Mouse (Mus musculus) hindbrain, embryonic 10.5 days (tissue): ENCODE measurements at regions not wholly inside any gene's neighbourhood (a gene's known extent, or its start where the extent isn't known, plus 50 kb on each side); places are given as distances from the start of the nearest gene placed in this dataset.

ENCODE experiments used
- DNase-seq: peaks from one replicate; pipeline ENCODE4 v3.0.0-alpha.2; 2017; ENCODE audit warnings: low spot score
- H3K27ac ChIP-seq: fragments of 300-500 bp; sonication (generic); 2 replicates; pipeline ENCODE4 v1.5.1; 2016; ENCODE audit warnings: mild to moderate bottlenecking, moderate library complexity
- H3K27me3 ChIP-seq: fragments of 300-500 bp; sonication (generic); 2 replicates; pipeline ENCODE4 v1.6.1; 2016; ENCODE audit warnings: mild to moderate bottlenecking; ENCODE audit not compliant: poor library complexity, insufficient read depth, severe bottlenecking
- H3K36me3 ChIP-seq: fragments of 300-500 bp; sonication (generic); 2 replicates; pipeline ENCODE4 v1.6.1; 2016; ENCODE audit warnings: mild to moderate bottlenecking, moderate library complexity
- H3K4me1 ChIP-seq: fragments of 300-500 bp; sonication (generic); replicated peaks from 2 replicates; pipeline ENCODE4 v1.6.1; 2016; ENCODE audit warnings: mild to moderate bottlenecking
- H3K4me3 ChIP-seq: fragments of 300-500 bp; sonication (generic); 2 replicates; pipeline ENCODE4 v1.5.1; 2016; ENCODE audit warnings: mild to moderate bottlenecking, moderate library complexity
- H3K9me3 ChIP-seq: fragments of 300-500 bp; sonication (generic); 2 replicates; pipeline ENCODE4 v1.6.1; 2016; ENCODE audit warnings: mild to moderate bottlenecking, moderate library complexity
- WGBS: fragments of 180-500 bp; shearing (Covaris S2); methylation state at CpG from one replicate; pipeline ENCODE4 v1.1.7; 2016; 5-methylcytosine and 5-hydroxymethylcytosine counted together

DNA sequence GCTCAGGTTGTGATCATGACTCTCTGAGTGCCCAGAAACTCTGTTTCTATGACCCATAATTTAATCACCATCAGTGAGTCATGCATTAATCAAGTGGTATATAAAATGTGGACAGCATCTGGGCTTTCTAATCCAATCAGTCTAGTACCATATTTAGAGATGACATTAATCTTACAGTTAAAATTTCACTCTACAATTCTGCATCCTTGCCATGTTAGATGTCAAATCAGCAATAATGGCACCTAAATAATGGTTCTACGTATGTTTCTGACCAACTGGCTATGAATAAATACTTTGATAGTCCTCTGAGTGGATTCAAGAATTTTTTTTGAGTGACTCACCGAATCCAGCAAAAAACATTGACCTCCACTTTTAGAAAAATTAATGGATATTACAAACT lies 383.0 kb upstream of the Gm12666 start:
- WGBS = 78% methylated on average over 2 of the region's 2 CpGs

DNA sequence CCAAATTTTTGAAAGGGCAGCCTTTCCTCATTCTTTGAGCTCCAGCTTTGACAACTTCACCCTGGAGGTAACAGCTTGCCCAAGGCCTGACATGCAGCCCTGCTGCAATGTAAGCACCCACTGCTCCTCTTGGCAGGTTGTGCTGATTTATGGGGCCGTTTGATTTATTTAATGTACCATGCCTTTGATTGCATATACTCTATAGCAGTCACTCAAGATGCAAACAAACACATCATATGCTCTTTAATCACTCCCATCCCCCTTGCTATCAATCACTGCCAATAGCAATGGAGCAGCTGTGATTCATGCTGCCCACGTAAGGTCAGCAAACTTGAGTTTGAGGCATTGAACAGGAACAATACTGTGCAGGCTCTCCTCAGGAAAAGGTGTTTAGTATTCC lies 373.8 kb upstream of the Gm12666 start:
- Histone ChIP-seq H3K27me3 (no peaks in the 10 kb centered on the region), H3K27ac (no peak overlapping the region), H3K36me3 (no peaks in the 10 kb centered on the region), H3K4me3 (no peak overlapping the region), H3K9me3 (no peaks in the 10 kb centered on the region), H3K4me1 (no peaks in the 10 kb centered on the region)
- WGBS = 66% methylated on average over 2 of the region's 2 CpGs
- DNase-seq = peak; percentile 3

More for the DNA sequence above, 383.0 kb upstream of the Gm12666 start:
- no peak overlapping the region for H3K4me3 ChIP-seq
- H3K27ac ChIP-seq = no peak overlapping the region
- H3K36me3 ChIP-seq = no peaks in the 10 kb centered on the region
- no peaks in the 10 kb centered on the region for H3K27me3 ChIP-seq
- no peaks in the 10 kb centered on the region for H3K4me1 ChIP-seq
- no peaks in the 10 kb centered on the region for H3K9me3 ChIP-seq
- no peak for DNase-seq

- Histone ChIP-seq H3K36me3 (no peaks in the 10 kb centered on the region), H3K27ac (no peak overlapping the region), H3K4me3 (no peak overlapping the region), H3K4me1 (no peaks in the 10 kb centered on the region), H3K27me3 (no peaks in the 10 kb centered on the region), H3K9me3 (no peaks in the 10 kb centered on the region)
- 80% methylated on average over 1 of the region's 1 CpGs for WGBS
- no peak for DNase-seq
These were observed 363.6 kb upstream of the Gm12666 start for GRCm38 (mm10) chr4:92555186-92555585.

GRCm38 (mm10) chr4:92542089-92542488 lies 350.5 kb upstream of the Gm12666 start:
- Histone ChIP-seq H3K4me1 (no peaks in the 10 kb centered on the region), H3K27me3 (no peaks in the 10 kb centered on the region), H3K27ac (no peak overlapping the region), H3K36me3 (no peaks in the 10 kb centered on the region), H3K9me3 (no peaks in the 10 kb centered on the region), H3K4me3 (no peak overlapping the region)
- DNase-seq = no peak

DNA sequence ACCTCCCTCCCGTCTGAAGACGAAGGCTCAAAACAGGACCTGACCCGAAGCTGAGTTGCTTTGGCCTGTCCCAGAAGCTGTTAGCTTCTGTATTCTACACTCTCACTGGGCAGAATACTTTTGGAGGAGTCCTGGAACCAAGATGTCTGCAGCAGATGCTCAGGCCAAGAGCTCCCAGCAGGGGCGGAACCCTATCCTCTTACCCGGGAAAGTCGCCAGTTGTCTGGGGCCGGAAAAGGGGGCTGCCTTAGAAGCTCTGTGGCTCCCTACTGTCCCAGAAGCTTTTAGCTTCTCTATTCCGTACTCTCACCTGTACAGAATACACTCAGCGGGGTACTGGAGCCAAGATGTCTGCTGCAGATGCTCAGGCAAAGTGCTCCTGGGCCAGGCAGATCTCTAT lies 346.7 kb upstream of the Gm12666 start:
- DNase-seq = no peak
- WGBS = 94% methylated on average over 9 of the region's 9 CpGs
- Histone ChIP-seq H3K9me3 (no peaks in the 10 kb centered on the region), H3K27me3 (no peaks in the 10 kb centered on the region), H3K27ac (no peak overlapping the region), H3K4me1 (no peaks in the 10 kb centered on the region), H3K36me3 (no peaks in the 10 kb centered on the region), H3K4me3 (no peak overlapping the region)

GRCm38 (mm10) chr4:92502010-92502409 lies 310.5 kb upstream of the Gm12666 start:
- H3K4me1 ChIP-seq = no peaks in the 10 kb centered on the region
- no peaks in the 10 kb centered on the region for H3K36me3 ChIP-seq
- H3K4me3 ChIP-seq = no peak overlapping the region
- no peak overlapping the region for H3K27ac ChIP-seq
- H3K9me3 ChIP-seq = no peaks in the 10 kb centered on the region
- no peak for DNase-seq
- H3K27me3 ChIP-seq = no peaks in the 10 kb centered on the region

DNA sequence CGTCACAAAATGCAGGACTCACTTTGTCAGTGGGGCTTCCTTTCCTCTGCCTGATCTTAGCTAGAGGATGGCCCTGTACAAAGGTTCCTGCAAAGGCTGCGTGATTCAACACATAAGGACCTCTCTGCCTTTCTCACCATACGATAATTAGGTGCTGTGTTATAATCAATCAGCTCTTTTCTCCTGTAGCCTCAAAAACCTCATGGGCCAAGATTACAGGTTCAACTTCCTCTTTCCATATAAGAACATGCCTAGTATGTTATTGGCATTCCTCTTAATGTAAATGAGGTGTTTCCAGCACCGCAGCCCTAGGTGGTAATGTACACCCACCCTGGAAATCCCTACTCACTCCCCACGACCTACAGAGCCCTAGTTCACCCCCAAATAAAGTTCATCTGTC lies 308.6 kb upstream of the Gm12666 start:
- Histone ChIP-seq H3K27me3 (no peaks in the 10 kb centered on the region), H3K9me3 (no peaks in the 10 kb centered on the region), H3K36me3 (no peaks in the 10 kb centered on the region), H3K27ac (no peak overlapping the region), H3K4me3 (no peak overlapping the region), H3K4me1 (no peaks in the 10 kb centered on the region)
- DNase-seq = no peak
- 79% methylated on average over 5 of the region's 5 CpGs for WGBS

DNA sequence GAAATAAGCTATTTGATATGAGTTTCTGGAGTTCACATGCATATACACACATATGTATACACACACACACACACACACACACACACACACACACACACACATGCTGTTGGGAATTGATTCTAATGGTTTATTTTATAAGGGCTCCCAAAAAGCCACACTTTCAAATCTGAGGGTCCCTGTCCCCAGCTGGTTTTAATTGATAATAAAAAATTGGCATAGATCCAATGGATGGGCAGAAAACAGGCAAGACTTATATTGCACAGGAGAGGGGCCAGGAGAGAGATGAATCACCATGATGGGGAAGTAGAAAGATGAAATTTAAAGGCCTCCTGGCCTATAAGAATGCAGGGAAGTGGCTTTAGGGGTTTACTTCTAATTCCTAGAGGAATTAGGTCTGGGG lies 295.1 kb upstream of the Gm12666 start:
- no peak for DNase-seq
- Histone ChIP-seq H3K36me3 (no peaks in the 10 kb centered on the region), H3K27ac (no peak overlapping the region), H3K4me1 (no peaks in the 10 kb centered on the region), H3K4me3 (no peak overlapping the region), H3K27me3 (no peaks in the 10 kb centered on the region), H3K9me3 (no peaks in the 10 kb centered on the region)

DNA sequence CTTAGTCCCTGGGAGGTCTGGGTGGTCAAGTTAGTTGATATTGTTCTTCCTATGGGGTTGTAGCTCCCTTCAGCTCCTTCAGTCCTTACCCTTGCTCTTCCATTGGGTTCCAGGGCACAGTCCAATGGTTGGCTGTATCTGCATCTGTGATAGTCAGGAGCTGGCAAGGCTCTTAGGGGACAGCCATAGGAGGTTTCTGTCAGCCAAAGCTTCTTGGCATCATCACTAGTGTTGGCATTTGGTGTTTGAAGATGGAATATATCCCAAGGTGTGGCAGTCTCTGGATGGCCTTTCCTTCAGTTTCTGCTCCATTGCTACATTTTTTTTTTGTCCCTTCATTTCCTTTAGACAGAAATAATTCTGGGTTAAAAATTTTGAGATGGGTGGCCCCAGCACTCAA lies 266.6 kb upstream of the Gm12666 start:
- H3K27ac ChIP-seq = no peak overlapping the region
- H3K36me3 ChIP-seq = no peaks in the 10 kb centered on the region
- no peaks in the 10 kb centered on the region for H3K27me3 ChIP-seq
- no peaks in the 10 kb centered on the region for H3K9me3 ChIP-seq
- H3K4me1 ChIP-seq = no peaks in the 10 kb centered on the region
- no peak overlapping the region for H3K4me3 ChIP-seq
- no peak for DNase-seq
